Mouse (Mus musculus) limb, embryonic 11.5 days (tissue): ENCODE measurements around the gene Man2a2. TPM values are rescaled to one million over a fixed set of nuclear protein-coding genes. Genes with fewer than 3 reads are reported as not detected.

Experiments used
- ATAC-seq: fragments of 200-750 bp; cut with Nextera tagmentation; 2 replicates; pipeline ENCODE4 v1.8.0; 2017; ENCODE audit warnings: low read depth; ENCODE audit not compliant: insufficient number of reproducible peaks, low FRiP score, low TSS enrichment
- DNase-seq: peaks from one replicate; pipeline ENCODE4 v3.0.0-alpha.2; 2015; ENCODE audit warnings: low spot score
- H3K27ac ChIP-seq: fragments of 300-500 bp; sonication (generic); replicated peaks from 2 replicates; pipeline ENCODE4 v1.5.1; 2014; ENCODE audit warnings: low read depth, mild to moderate bottlenecking, low read length
- H3K27me3 ChIP-seq: fragments of 300-500 bp; sonication (generic); 2 replicates; pipeline ENCODE4 v1.6.1; 2014; ENCODE audit warnings: mild to moderate bottlenecking, low read length, mixed read lengths; ENCODE audit not compliant: control insufficient read depth, insufficient read depth
- H3K36me3 ChIP-seq: fragments of 300-500 bp; sonication (generic); 2 replicates; pipeline ENCODE4 v1.6.1; 2014; ENCODE audit warnings: mild to moderate bottlenecking, low read length, moderate library complexity, mixed read lengths; ENCODE audit not compliant: control insufficient read depth, insufficient read depth
- H3K4me1 ChIP-seq: fragments of 300-500 bp; sonication (generic); 2 replicates; pipeline ENCODE4 v1.6.1; 2014; ENCODE audit warnings: low read length, mixed read lengths; ENCODE audit not compliant: control insufficient read depth, insufficient read depth
- H3K4me2 ChIP-seq: fragments of 300-500 bp; sonication (generic); 2 replicates; pipeline ENCODE4 v1.6.1; 2014; ENCODE audit warnings: low read depth, mild to moderate bottlenecking, moderate library complexity; ENCODE audit not compliant: severe bottlenecking
- H3K4me3 ChIP-seq: fragments of 300-500 bp; sonication (generic); 2 replicates; pipeline ENCODE4 v1.5.1; 2014; ENCODE audit warnings: low read depth, low read length
- H3K9ac ChIP-seq: fragments of 300-500 bp; sonication (generic); 2 replicates; pipeline ENCODE4 v1.6.1; 2014; ENCODE audit warnings: mild to moderate bottlenecking, low read length
- H3K9me3 ChIP-seq: fragments of 300-500 bp; sonication (generic); 2 replicates; pipeline ENCODE4 v1.6.1; 2016; ENCODE audit warnings: low read length; ENCODE audit not compliant: control insufficient read depth
- WGBS: fragments of 180-500 bp; shearing (Covaris S2); extraction: QIAGEN DNeasy Blood & Tissue Kit; methylation state at CpG from one replicate; pipeline ENCODE4 v1.1.7; 2014; 5-methylcytosine and 5-hydroxymethylcytosine counted together
- polyA plus RNA-seq: library from polyadenylated mRNA; unstranded; fragments of >200 nt; fragmentation: Nextera tagmentation; extraction: Ambion mirVana; gene quantifications from 2 replicates; pipeline ENCODE4 v1.2.1, GENCODE M21; 2014

The Man2a2 gene
- polyA plus RNA-seq, 1 experiment from 2014 or later, result 12.5 TPM

DNA sequence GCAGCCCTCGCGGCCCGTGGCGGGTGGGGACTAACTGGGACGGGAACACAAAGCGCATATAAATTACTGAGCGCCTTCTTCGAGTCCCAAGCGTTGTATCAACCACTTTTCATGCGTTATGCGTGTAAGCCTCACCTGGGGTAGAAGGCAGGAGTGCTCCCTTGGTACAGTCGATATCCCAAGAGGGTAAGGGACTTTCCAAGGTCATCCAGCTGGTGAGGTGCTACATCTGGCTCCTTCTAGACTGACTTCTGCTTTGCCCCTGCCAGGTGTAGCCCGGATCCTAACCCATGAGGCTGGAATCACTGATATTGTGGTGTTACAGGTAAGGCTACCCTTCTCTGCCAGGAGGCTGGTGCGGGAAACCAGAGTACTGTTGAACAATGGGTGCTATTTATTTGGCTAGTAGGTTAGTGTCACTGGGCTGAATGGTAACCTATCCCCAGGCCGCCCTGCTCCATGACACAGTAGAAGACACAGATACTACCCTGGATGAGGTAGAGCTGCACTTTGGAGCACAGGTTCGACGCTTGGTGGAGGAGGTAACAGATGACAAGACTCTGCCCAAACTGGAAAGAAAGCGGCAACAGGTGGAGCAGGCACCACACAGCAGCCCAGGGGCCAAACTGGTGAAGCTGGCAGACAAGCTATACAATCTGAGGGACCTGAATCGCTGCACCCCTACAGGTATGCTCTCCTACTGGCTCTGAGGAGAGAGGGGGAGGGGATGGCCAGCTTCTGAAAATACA, 27.7 kb downstream of the Man2a2 start:
- WGBS, result 26% methylated on average over 19 of the region's 19 CpGs
- ATAC-seq, result no peak
- Histone ChIP-seq H3K4me2 (peak overlapping the region; percentile 76), H3K9me3 (no peaks in the 10 kb centered on the region), H3K9ac (peak overlapping the region; percentile 80), H3K27me3 (no peaks in the 10 kb centered on the region), H3K4me3 (peak overlapping the region; percentile 43), H3K27ac (no peak overlapping the region), H3K36me3 (no peaks in the 10 kb centered on the region), H3K4me1 (peaks cover 31% of the 10 kb centered on the region)
- no peak for DNase-seq

DNA sequence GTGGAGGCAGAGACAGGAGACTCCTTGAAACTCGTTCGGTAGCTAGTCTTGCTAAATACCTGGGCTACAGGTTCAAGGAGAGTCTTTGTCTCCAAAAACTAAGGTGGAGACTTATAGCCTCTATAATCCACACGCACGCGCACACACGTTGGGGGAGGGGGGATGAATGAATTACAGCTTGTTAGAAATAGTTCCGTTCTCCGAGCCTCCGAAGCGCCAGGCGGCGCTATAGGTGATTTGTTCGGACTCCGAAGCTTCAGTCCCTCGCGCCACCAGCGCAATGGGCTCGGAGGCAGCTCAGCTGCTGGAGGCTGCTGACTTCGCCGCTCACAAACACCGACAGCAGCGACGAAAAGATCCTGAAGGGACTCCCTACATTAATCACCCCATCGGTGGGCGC, 28.3 kb downstream of the Man2a2 start, which contains the start of gene Hddc3:
Gene Hddc3 (plus strand): TSS at position 247 of the 400 bp plus-strand sequence.
- H3K27me3 ChIP-seq, result no peaks in the 10 kb centered on the region
- H3K36me3 ChIP-seq, result 0 out of 2 replicates have a peak, but pooled peaks cover under 1% of the 10 kb centered on the region
- peaks cover 27% of the 10 kb centered on the region for H3K4me1 ChIP-seq
- WGBS, result under 1% methylated on average over 25 of the region's 25 CpGs
- no peak within 1 kb of the TSS for H3K27ac ChIP-seq
- H3K4me2 ChIP-seq, result peak within 1 kb of the TSS; percentile 76
- H3K4me3 ChIP-seq, result peak within 1 kb of the TSS; percentile 43
- peak; percentile 98 for DNase-seq
- peak within 1 kb of the TSS; percentile 80 for H3K9ac ChIP-seq
- H3K9me3 ChIP-seq, result no peaks in the 10 kb centered on the region
- no peak; the same call in 1 of the 2 replicates for ATAC-seq

DNA sequence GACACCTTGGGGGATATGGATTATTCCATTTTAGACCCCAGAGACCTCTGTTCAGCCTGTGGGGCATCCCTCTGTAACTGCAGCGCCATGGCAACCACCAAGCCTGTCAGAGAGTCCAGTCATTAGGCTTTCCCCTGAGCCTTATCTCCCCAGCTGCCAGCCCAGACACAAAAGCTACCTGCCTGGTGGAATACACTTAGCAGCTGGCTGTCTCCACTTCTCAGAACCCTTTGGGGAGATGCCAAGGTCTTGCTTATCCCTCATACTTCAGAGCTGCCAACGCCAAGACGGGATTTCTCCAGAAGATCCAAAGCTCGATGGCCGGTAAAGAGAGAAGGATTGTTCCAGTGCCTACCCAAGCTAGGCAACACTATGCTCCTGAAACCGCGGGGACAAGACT, 29.4 kb downstream of the Man2a2 start:
- Histone ChIP-seq H3K36me3 (peaks cover 3% of the 10 kb centered on the region), H3K9ac (no peak overlapping the region), H3K9me3 (no peaks in the 10 kb centered on the region), H3K27ac (no peak overlapping the region), H3K4me2 (no peak overlapping the region), H3K4me3 (no peak overlapping the region), H3K4me1 (peaks cover 20% of the 10 kb centered on the region), H3K27me3 (no peaks in the 10 kb centered on the region)
- WGBS, result 81% methylated on average over 7 of the region's 7 CpGs
- no peak for ATAC-seq
- no peak for DNase-seq

DNA sequence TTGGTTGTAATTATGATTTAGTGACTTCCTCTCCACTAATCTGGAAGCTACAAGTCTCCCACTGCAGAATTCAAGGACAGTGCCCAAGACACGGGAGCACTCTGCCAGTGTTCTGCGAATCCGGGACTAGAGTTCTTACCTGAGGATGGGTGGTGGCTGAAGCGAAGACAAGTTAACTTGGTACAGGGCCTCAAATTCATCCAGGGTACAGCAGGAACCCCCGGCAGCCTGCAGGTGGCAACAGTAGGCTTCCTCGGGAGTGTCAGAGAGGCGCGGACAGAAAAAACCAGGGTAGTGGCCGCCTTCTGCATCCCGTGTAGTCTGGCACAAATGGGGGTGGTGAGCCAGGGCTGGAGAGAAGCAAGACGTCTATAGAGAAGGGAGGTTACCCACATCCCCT, 30.4 kb downstream of the Man2a2 start, which contains the start of gene Unc45a:
Gene Unc45a (minus strand): TSS at position 213 of the 400 bp plus-strand sequence.
- Histone ChIP-seq H3K27ac (no peak within 1 kb of the TSS), H3K4me1 (peaks cover 18% of the 10 kb centered on the region), H3K36me3 (peaks cover 10% of the 10 kb centered on the region), H3K9ac (peak within 1 kb of the TSS; percentile 60; the same call in 1 of the 2 replicates), H3K9me3 (no peaks in the 10 kb centered on the region), H3K4me3 (peak within 1 kb of the TSS; percentile 65), H3K27me3 (no peaks in the 10 kb centered on the region), H3K4me2 (peak within 1 kb of the TSS; percentile 90)
- peak; percentile 58 for ATAC-seq
- DNase-seq, result peak; percentile 84
- WGBS, result under 1% methylated on average over 11 of the region's 11 CpGs

DNA sequence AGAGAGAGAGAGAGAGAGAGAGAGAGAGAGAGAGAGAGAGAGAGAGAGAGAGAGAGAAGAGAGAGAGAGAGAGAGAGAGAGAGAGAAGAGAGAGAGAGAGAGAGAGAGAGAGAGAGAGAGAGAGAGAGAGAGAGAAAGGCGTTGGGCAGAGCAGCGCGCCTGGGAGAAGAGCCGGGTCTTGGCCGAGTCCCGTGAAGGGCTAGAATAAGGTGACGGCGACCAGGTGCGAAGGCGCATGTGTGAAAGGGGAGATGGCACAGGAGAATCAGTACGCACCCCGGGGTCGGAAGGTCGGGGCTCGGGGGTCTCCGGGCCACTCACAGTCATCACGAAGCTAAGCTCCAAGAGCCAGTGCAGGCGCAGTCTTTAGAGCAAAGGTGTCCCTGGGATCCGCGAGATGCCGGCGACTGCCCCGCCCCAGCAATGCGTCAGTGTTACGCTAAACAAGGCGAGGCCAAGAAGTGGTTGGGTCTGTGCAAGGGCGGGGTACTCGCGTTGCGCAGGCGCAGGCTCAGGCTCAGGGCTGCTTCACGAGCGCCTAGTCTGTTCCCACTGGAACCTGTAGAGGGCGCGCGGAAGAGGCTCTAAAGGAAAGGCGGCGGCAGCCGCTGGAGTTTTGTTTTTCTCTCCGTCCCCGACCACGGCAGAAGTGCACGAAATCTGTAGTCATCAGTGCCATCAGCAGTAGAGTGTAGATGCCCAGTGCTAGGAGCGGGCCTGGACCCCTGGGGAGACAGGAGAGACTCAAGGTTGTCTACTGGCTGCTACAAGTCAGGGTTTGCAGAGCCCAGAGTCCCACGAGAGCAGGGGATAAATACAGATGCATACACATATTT, 31.2 kb downstream of the Man2a2 start:
- H3K9ac ChIP-seq, result peak overlapping the region; percentile 60; the same call in 1 of the 2 replicates
- H3K9me3 ChIP-seq, result no peaks in the 10 kb centered on the region
- H3K4me3 ChIP-seq, result peak overlapping the region; percentile 65
- no peaks in the 10 kb centered on the region for H3K27me3 ChIP-seq
- H3K27ac ChIP-seq, result no peak overlapping the region
- peak; percentile 94 for ATAC-seq
- WGBS, result 1% methylated on average over 45 of the region's 45 CpGs
- H3K4me1 ChIP-seq, result peaks cover 18% of the 10 kb centered on the region
- peaks cover 12% of the 10 kb centered on the region for H3K36me3 ChIP-seq
- peak; percentile 99 for DNase-seq
- peak overlapping the region; percentile 90 for H3K4me2 ChIP-seq

DNA sequence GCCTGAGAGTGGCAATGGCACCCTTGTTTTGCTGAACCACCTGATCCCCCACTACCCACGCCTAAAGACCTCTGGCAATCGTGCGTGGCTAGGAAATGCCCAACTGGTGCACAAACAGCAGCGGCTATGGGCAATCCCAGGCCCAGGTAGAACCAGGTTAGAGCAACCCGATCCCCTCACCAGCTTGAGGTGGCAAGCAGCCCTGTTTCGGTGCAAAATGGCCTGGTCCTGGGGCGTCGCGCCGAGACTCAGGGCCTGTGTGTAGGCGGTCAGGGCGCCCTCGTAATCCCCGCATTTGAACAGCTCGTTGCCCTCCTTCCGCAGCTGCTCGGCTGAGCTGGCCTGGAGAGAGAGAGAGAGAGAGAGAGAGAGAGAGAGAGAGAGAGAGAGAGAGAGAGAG, 31.8 kb downstream of the Man2a2 start:
- Histone ChIP-seq H3K27ac (no peak overlapping the region), H3K4me1 (peaks cover 18% of the 10 kb centered on the region), H3K36me3 (peaks cover 14% of the 10 kb centered on the region), H3K4me2 (peak overlapping the region; percentile 90), H3K27me3 (no peaks in the 10 kb centered on the region), H3K9me3 (no peaks in the 10 kb centered on the region), H3K4me3 (peak overlapping the region; percentile 65), H3K9ac (peak overlapping the region; percentile 66)
- 9% methylated on average over 17 of the region's 17 CpGs for WGBS
- DNase-seq (peak; percentile 41), ATAC-seq (no peak)

DNA sequence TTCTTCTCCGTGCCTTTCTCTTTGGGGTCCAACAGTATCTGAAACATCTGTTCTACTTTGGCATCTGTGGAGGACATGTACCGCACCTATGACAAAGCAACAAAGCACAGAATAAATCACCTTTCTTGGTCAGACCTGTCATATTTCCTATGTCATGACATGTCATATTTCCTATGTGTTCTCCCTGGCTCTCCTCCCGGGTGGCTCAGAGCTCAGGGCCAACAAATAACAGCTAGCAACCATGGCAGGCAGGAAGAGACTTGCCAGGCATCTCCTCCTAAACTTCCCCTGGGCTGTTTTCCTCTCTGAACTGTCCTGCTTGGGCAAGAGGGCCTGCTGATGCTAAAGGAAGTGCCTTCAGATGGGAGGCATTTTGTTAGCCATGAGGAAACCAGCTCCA, 34.2 kb downstream of the Man2a2 start:
- Histone ChIP-seq H3K9ac (no peak overlapping the region), H3K4me3 (no peak overlapping the region), H3K4me1 (peaks cover 14% of the 10 kb centered on the region), H3K27me3 (no peaks in the 10 kb centered on the region), H3K9me3 (no peaks in the 10 kb centered on the region), H3K4me2 (no peak overlapping the region), H3K27ac (no peak overlapping the region), H3K36me3 (peaks cover 32% of the 10 kb centered on the region)
- DNase-seq (no peak), ATAC-seq (no peak)
- WGBS, result 84% methylated on average over 3 of the region's 3 CpGs

DNA sequence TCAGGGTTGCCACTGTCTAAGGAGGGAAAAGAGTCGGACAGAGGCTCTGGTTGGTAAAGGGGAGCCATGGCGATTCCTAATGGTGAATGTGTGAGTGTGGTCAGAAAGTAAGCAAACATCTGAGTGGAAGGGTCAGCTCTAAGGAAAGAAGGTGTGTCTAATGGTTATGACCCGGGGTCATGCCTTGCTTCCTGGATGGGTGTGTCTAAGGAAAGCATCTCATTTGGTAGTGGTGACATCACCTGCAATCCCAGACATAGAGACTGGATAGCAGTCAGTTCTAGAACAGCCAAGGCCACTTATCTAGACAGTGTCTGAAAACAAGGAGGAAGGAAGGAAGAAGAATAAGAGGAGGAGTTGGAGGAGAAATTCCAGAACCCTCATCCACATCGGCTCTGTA, 36.3 kb downstream of the Man2a2 start:
- Histone ChIP-seq H3K27ac (no peak overlapping the region), H3K4me1 (peaks cover 11% of the 10 kb centered on the region; the same call in 1 of the 2 replicates), H3K4me3 (no peak overlapping the region), H3K9me3 (no peaks in the 10 kb centered on the region), H3K9ac (no peak overlapping the region), H3K36me3 (peaks cover 52% of the 10 kb centered on the region), H3K27me3 (no peaks in the 10 kb centered on the region), H3K4me2 (no peak overlapping the region)
- no peak for ATAC-seq
- WGBS, result 91% methylated on average over 4 of the region's 4 CpGs
- DNase-seq, result no peak
